Mouse (Mus musculus) kidney, adult 11 months (tissue): Measurements from ENCODE around the gene Hmgb4.

Experiments
- DNase-seq: peaks from one replicate; pipeline ENCODE4 v3.0.0; 2022

Gene Hmgb4

DNA sequence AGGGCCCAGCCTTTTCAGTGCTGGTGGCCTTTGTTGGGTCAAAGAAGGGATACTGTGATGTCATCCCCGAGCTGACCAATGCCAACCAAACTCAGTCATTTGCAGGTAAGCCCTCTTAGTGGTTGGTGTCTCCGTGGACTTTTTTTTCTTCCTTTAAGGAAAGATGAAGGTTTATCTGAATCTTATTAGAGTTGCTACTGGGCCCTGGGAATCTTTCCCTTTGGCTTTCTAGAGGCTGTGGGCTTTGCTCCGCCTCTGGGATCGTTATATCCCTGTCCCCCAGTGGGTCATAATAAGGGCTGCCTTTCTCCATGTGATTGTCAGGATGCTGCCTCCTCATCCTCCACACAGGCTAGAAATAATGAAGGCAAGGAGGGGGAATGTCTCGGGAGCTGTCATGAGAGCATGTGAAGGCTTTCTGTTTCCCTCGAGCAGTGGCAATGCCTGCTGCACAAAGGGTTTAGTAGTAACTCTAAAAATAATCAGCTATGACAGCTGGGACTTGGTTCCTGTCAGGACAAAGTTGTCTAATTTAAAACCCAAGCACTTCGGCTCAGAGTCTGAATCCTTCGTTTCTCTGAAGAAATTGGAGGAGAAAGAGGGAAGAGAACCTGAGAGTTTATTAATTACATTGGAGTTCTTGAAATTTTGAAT lies at the start of gene Hmgb4:
Gene Hmgb4 (minus strand): TSS at position 51 of the 654 bp plus-strand sequence.
- DNase-seq, result no peak

DNA sequence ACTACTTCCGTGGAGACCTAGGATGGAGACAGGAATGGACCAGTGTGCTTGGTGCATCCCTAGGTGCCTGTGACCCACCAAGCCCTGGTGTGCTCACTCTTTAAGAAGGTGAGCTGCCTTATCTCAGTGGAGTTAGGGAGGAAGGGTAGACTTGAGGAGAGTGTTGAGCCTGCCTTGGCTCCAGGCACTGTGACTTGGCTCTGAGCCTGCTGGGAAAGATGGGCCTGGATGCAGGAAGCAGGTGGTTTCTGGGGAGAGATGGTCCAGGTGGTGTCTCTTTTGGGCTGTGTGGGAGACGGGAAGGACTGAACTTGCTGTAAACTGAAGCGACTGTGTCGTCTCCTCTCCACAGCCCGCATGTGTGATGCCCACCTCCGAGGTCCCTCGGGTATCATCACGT lies 45.3 kb upstream of the Hmgb4 start:
- DNase-seq, result no peak

DNA sequence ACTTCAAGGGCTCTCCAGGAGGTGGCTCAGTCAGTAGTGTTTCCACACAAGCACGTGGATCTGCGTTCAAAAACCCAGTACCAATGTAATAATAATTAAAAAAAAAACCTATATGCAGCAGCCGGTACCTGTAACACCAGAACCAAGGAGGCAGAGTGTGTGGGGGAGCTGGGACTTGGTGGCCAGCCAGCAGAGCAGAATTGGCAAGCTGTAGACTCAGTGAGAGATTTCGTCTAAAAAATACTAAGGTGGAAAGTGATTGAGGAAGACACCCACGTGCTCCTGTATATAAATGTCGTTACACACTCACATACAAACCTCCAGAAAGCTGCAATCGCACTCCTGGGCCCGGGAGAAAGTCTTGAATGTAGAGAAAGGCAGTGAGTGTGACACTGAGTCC lies 43.3 kb upstream of the Hmgb4 start:
- DNase-seq, result no peak

DNA sequence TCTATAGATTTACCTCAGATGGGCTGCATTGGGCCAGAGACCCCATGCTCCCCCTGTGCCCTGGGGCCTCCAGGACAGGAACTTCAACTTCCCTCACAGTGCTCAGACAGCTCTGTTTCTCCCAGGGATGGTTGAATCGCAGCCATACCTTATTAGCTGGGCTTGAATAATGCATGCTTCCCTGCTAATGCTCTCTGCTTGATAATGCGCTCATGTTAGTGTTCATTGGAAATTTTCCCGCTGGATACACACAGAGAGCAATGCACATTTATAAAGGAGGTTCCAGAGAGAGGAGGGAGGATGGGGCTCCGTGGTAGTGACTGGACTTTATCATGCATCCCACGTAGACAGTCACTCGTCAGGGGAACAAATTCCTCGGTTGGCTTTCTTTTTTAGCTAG lies 27.3 kb upstream of the Hmgb4 start:
- DNase-seq, result no peak

DNA sequence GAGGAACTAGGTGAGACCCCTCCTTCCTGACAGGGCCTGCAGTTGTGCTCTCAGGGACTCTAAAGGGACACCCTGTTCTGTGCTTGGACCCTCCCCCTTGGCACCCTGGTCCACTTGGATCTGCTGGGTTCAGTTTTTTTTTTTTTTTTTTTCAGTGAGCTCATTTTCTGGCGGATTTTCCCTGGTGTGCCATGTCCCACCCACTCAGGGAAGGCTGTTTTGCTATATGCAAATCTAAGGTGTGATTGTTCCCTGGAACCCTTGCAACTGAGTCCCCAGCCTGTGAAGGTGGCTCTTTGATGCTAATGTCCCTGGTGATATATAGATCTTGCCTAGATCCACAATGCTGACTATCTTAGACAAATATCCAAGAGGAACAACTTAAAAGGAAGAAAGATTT lies 24.3 kb upstream of the Hmgb4 start:
- DNase-seq, result no peak

DNA sequence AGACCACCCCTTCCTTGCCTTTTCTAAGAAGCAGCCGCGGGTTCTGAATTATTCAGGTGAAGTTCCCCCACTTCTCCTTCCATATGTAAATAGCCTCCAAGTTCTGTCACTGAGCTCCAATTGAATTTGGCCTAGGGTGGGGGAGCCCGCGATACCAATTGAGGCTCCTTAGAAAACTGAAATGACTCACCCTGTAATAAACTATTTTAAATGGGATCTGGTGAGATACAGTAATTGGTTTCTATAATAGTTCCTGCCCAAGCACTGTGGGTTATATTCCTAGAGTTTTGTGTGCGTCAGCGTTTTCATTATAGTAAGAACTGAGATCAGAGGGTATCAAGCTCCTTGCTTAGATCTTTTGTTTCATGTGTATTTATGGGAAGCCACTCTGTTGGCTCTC lies 14.8 kb upstream of the Hmgb4 start:
- DNase-seq, result no peak

DNA sequence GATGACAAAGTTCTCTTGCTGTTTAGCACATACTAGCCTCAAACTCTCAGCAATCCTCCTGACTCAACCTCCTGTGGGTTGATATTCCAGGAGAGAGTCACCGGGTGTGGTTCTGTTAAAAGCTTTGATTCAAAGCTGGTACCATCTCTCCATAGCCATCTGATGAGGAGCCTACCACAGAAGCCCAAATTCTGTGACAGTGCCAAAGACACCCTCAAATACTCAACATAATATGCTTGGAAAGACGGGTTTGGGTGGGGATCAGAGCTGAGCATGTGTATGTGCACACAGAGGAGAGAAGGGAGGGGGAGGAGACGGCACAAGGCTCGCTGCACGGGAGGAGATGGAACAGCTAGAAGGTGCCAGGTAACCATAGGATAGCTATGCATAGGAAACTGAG lies 14.4 kb upstream of the Hmgb4 start:
- DNase-seq, result no peak

DNA sequence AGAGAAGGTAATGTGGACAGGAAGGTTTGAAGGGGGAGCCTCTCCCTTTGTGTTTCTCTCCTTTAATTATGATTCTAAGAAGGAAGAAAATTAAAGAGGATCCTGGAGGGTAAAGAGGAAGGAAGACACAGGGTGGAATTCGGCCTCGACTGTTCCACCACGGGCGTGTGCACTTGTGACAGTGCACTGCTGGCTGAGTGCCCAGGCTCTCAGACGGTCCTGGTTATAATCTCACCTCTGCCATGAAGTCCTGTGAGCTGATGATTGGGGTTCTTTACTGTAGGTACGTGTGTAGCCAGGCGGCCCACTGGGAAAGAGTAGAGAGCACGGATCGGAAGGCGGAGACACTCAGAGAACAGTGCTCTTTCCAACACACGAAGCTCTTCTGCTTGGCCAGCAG lies 12.4 kb upstream of the Hmgb4 start:
- DNase-seq, result no peak

DNA sequence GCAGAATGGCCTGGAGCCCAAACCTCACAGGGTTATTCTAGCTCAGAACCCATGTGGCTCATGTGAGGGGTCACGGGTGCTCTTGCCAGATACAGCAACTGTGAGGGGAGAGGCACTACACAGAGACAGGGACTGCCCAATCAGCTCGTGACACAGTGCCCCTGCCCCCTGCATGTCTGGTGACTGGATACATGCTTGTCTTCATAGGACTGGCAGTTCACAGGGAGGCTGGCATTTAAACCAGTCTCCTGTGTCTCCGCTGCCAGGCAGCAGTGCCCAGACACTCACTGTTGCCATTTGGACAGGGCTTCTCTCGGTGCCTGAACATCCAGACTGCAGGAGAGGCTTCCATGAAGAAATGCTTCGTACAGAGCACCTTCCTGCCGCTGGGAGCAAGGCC lies 11.7 kb upstream of the Hmgb4 start:
- no peak for DNase-seq

DNA sequence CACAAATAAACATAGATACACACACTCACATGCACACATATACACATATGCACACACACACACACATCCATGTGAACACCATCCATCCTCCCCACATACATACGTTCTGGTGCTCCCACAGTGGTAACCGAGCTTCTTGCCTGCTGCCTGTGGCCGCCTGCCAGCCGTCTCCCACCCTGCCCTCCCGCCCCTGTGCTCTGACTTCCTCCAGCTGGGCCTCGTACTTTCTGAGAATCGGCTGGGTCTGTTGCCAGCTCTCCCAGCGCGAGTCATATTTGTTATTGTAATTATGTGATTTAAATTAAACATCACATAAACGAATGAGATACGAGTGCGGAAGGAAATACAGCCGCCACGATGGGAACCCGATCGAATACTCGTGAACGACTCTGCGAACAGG lies 10.2 kb upstream of the Hmgb4 start:
- DNase-seq, result no peak

DNA sequence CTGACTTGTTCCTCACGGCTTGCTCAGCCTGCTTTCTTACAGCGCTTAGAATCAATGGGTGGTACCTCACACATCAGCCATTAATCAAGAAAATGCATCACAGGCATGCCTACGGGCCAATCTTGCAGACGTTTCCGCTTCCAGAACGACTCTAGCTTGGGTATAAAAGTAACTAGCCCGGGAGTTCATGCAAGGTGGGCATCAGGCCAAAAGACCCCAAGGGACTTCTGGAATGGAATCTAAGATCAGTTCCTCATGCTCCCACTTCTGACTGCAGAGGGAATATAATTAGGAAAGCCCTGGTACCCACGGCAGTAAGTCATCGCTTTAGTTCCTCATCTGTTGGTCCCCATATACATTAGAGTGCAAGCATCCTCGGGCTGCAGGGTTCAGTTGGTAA lies 9.4 kb upstream of the Hmgb4 start:
- DNase-seq, result no peak

DNA sequence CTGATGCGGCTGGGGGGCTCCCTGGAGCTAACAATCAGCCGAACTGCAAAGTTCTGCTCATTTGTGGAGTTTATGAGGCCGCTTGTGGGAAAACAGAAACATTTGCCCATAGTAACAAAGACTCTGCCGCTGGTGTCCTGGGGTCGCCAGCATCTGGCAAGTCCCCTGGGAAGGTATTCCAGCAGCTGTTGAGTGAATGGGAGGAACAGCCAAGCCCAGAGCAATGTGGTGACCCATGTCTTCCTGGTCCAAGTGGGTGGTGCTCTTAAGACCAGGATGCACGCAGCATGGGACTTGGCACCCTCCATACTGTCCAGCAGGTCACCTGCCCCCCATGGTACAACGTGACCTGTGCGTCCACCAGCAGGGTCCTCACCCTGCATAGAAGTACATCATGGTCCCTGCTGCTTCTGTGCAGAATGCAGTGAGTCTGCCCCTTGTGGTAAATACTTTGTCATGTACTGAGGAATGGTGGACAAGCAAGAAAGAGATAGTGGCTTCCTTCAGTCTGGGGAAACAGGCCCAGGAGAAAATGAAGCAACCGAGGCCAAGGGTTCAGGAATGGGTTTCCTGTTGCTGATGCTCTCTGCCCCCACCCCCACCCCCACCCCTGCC lies 8.6 kb upstream of the Hmgb4 start:
- DNase-seq, result peak; percentile 2

DNA sequence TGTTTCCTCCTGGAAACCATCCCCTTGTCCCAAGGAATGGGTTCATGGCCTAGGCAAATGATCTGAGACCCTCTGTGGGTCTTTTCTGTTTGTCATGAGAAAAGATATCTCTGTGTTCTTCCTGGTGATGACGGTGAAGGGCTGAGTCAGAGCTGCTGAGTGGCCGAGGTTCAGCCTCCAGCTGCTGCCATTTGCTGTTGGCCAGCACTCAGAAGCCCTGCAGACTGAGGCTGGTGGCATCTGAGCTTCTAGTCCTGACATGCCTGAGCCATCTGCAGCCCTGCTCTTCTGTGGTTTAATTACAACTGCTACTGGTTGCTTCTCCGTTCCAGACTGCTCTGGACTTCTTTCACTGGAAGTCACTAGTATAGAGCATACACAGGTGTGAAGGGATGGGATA lies 4.6 kb upstream of the Hmgb4 start:
- DNase-seq, result no peak

DNA sequence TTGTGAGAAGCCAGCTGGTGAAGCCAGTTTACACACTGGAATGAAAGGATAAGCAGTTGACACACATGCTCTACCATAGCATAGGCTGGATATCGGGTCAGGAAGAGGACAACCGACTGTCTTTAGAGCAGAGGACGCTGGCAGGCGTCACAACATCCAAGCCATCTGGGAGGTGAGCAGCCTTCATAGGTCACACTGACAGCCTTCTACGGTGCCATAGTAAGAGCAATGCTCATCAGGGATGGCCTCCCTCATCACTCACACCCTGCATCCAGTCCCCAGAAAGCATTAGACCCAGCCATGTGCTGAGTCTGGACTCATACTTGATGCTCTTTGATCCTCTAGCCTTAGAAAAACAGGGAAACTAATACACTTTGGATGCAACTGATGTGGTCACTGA lies 3.7 kb upstream of the Hmgb4 start:
- no peak for DNase-seq

DNA sequence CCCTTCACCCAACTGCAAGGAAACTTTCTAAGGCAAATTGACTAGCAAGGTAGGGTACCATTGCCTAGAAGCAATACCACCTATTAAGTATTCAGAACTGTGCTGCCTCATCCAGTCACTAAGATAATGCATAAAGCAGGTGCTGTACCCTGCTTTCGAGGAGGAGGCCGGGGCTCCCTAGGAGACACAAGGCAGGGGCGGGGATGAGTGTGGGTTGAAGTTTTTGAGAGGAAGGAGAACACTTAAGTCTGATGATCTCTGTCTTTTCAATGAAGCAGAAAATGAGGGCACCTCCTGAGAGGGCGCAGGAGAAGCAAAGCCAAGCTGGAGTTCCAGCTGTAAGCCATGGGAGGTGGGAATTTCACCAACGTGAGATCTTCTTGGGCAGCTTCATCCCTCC lies 1.5 kb downstream of the Hmgb4 start:
- DNase-seq, result no peak

DNA sequence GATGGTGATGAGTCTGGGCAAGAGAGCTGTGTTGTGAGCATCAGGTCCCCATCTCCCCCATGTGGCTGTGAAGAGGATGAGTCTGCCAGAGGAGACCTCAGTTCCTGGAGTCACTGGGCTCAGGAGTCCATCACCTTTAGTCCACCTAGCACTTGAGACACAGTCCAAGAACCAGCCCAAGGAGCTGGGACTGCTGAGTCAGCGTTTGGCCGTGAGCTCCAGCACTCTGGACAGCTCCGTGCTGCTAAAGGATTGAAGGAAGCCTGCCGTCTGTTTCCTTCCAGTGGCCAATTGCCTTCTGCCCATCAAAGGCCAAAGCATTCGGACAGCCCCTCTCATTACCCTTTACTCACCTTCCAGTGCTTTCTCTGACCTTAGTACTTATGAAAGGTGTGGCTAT lies 12.1 kb downstream of the Hmgb4 start:
- DNase-seq, result no peak

DNA sequence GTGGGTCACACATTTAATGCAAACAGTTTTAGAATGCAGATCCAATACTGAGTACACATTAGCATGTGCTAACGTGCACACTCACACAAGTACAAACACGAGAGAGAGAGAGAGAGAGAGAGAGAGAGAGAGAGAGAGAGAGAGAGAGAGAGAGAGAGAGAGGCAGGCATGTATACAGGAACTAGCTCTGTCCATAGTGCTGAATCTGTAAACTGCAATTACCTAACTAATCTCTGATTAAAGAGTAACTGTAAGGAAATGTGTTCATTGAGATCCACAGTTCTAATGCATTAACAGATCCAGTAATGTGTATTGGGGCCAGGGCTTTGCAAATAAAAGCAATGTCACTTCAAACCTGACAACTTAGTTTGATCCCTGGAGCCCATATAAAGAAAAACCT lies 15.6 kb downstream of the Hmgb4 start:
- no peak for DNase-seq

DNA sequence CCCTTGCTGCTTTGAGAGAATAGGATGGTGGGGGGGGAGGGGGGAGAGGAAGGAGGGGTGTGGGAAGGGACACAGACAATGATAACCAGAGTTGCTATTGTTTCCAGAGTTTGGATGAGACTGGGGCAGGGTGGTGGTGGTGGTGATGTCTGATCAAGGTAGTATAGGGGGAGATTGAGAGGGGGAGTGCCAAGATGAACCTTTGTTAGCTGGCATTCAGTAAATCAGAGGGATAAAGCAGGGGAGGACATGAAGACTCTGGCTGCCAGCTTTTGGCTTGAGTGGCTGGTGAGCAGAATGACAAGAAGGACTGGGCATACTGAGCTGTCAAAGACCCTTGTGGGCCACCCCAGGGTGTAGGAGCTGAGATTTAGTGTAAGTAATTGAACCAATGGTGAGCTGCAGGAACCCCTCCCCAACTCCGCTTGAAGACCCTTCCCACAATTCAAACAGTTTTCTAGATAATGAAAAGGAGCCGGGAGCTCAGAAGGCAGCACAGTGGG lies 18.9 kb downstream of the Hmgb4 start:
- no peak for DNase-seq

DNA sequence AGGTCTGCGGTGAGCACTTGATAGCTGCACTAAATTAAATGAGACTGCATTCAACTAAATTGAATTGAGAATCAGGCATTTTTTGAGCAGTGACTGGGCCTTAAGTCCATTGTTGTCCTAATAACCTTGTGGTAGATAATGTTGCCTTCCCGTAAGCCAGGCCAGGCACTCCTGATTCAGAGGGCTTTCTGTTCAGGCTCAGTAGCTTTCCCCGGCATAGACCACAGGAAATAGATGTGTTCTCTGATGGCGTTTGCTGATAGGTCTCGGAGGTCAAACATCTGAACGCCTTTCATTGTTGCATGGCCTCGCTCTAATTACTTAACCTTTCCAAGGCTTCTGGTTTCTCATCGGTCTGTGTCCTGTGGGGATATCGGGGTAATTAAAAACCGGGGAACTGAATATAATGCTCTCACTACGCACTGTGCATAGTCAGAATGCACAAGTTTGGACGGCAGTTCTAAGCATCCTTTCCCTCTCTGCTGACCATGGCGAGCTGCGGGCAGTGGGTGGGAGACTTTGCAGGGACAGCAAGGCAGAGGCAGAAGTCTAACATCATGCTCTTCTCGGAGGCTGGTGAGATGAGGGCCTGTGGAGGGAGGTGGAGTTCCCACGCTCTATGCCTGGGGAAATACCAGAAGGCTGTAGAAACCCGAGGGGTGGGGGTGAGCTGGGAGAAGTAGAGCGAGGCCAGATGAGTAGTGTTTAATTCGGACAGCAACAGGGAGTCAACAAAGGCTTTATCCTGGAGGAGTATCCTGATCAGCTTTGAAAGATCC lies 19.5 kb downstream of the Hmgb4 start:
- no peak for DNase-seq

DNA sequence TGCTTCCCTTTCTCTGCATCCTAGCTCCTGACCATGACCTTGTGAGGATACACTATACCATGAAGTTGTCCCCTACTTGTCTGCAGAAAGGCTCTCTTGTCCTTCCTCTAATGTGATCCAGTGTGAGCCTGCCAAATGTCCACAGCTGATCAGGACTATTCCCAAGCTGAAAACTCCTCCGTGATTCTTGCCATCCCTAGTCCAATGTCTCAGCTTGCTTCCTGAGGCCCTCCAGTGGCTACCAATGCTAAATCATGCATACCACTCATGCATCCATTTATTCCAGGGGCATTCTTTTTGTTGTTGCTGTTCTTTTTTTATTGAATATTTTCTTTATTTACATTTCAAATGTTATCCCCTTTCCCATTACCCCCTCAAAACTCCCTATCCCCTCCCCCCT lies 21.6 kb downstream of the Hmgb4 start:
- DNase-seq, result no peak

DNA sequence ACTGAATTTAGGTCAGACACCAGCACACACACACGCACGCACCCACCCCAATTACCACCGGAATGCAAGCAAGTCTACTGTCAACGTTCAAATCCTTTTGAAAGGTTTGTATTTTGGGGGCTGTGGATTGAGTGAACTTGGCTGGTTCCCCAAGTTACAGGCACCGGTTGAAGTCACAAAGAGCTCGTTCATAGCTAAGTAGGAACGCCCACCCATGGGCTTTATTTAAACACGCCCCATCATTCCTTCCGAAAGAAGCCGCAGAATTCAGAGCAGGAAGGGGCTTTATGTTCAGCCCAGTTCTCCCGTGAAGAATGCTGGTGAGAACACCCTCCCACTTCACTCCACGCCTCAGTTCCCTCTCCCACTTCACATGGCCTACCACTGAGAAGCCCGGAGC lies 27.3 kb downstream of the Hmgb4 start:
- DNase-seq, result no peak

DNA sequence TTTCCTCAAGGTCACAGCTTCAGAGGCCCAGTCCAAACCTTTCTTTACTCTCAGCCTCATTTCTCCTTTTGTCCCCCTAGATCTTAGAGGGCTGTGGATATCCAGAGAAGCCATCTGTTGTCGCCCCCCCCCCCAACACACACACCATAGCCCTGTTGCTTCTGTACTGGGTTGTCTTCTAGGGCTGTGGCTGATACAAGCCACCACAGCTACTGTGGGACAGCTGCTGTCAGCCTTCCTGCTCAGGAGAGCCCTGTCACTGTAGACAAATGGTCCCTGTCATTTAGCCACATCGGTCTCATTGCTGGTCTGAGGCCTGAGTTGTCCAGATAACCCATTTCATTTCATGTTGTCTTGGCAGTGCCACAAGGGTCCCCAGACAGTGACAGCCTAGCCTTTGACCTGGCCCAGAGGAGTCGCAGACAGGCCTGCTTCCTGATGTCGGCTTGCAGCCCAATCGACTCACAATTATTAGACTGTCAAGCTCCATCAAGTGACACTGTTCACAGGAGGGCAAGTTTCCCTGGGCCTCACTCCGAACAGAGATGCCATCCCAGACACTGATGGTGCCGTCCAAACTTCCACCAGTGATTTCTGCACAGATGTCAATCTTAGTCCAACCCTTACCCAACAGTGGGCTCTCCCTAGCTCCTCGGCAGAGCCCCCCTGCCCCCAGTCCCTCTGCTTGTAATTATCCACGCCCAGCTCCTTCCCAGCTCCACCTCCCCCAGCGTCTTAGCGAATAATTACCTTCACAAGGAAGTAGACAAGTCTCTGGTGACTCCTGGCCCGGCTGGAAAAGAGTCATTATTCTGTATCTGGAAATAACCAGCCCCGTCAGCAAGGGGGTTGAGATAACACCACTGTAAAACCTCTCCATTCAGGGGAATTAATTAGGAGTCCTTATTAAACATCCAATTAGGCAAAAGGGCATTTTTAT lies 33.1 kb downstream of the Hmgb4 start:
- peak; percentile 17 for DNase-seq

DNA sequence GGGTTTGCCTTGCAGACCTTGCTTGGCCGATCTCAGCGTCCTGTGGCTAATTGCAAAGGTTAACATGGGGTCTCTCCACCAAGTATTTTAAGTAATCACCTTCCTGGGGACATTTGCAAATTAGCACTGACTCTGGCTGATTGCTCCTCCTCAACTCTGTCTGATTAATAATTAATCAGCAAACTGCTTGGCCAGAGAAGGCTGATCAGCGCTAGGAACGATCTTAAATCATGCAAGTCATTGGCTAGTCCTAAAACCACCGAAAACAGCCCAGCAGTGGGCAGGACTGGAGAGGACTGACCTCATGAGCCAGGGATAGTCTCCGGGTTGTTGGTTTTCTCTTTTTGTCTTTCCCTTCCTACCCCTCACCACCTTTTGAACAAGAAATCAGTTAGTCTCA lies 36.3 kb downstream of the Hmgb4 start:
- DNase-seq, result peak; percentile 54
